Mouse (Mus musculus) liver, embryonic 16.5 days (tissue): Measurements from ENCODE around the gene Glyr1. TPM values are rescaled to one million over a fixed set of nuclear protein-coding genes. Genes with fewer than 3 reads are reported as not detected.

Source experiments
- ATAC-seq: fragments of 200-750 bp; cut with Nextera tagmentation; 2 replicates; pipeline ENCODE4 v1.8.0; 2017; ENCODE audit warnings: low read depth, mild to moderate bottlenecking, moderate number of reproducible peaks, moderate library complexity
- H3K27ac ChIP-seq: fragments of 300-500 bp; sonication (generic); 2 replicates; pipeline ENCODE4 v1.5.1; 2014; ENCODE audit warnings: mild to moderate bottlenecking, low read length
- H3K27me3 ChIP-seq: fragments of 300-500 bp; sonication (generic); 2 replicates; pipeline ENCODE4 v1.6.1; 2014; ENCODE audit warnings: low read depth, low read length, mixed read lengths; ENCODE audit not compliant: control insufficient read depth, insufficient read depth
- H3K36me3 ChIP-seq: fragments of 300-500 bp; sonication (generic); 2 replicates; pipeline ENCODE4 v1.6.1; 2014; ENCODE audit warnings: mild to moderate bottlenecking; ENCODE audit not compliant: control insufficient read depth, insufficient read depth
- H3K4me1 ChIP-seq: fragments of 300-500 bp; sonication (generic); 2 replicates; pipeline ENCODE4 v1.6.1; 2014; ENCODE audit warnings: low read depth, low read length, mixed read lengths; ENCODE audit not compliant: control insufficient read depth
- H3K4me2 ChIP-seq: fragments of 300-500 bp; sonication (generic); 2 replicates; pipeline ENCODE4 v1.6.1; 2014; ENCODE audit warnings: low read depth, low read length, mixed read lengths
- H3K4me3 ChIP-seq: fragments of 300-500 bp; sonication (generic); 2 replicates; pipeline ENCODE4 v1.5.1; 2014; ENCODE audit warnings: low read depth, mild to moderate bottlenecking, low read length
- H3K9ac ChIP-seq: fragments of 300-500 bp; sonication (generic); 2 replicates; pipeline ENCODE4 v1.6.1; 2014; ENCODE audit warnings: low read depth, low read length
- H3K9me3 ChIP-seq: fragments of 300-500 bp; sonication (generic); replicated peaks from 2 replicates; pipeline ENCODE4 v1.6.1; 2016; ENCODE audit warnings: low read length; ENCODE audit not compliant: control insufficient read depth
- WGBS: fragments of 180-500 bp; shearing (Covaris S2); extraction: QIAGEN DNeasy Blood & Tissue Kit; methylation state at CpG from one replicate; pipeline ENCODE4 v1.1.7; 2014; ENCODE audit not compliant: insufficient replicate concordance; 5-methylcytosine and 5-hydroxymethylcytosine counted together
- polyA plus RNA-seq: library from polyadenylated mRNA; unstranded; fragments of >200 nt; fragmentation: Nextera tagmentation; extraction: Ambion mirVana; gene quantifications from 2 replicates; pipeline ENCODE4 v1.2.1, GENCODE M21; 2015

Gene Glyr1
- 41.9 and 45.1 TPM in 2 replicates for polyA plus RNA-seq

DNA sequence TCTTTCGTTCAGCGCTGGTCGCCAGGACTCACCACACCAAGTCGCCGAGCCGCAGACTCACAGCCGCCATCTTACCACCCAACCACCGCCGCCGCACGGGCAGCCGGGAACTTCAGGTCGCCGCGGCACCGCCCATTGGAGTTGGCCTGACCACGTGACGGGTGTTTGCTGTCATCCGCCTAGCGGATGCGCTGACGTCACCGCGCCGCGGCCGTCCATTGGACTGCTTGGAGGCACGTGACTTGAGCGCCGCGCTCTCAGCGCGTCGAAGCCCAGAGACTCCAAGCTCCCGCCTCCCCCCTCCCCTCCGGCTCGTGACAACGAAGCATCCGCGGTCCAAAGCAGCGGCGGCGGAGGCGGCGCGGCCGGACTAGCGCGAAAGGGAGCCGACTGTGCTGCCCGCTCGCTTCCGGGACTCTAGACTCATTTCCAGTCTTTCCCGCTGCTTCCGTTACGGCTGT, at the start of gene Glyr1, which contains the start of gene Ubn1:
Glyr1 (minus strand) TSS at position 90 of the 461 bp plus-strand sequence.
Ubn1 (plus strand) TSS at position 284 of the 461 bp plus-strand sequence.
- Histone ChIP-seq H3K4me2 (peak within 1 kb of the TSS; percentile 90), H3K4me1 (peaks cover 18% of the 10 kb centered on the region), H3K4me3 (peak within 1 kb of the TSS; percentile 98), H3K27ac (peak within 1 kb of the TSS; percentile 99), H3K27me3 (no peaks in the 10 kb centered on the region), H3K36me3 (peaks cover 25% of the 10 kb centered on the region), H3K9me3 (no peaks in the 10 kb centered on the region), H3K9ac (peak within 1 kb of the TSS; percentile 98)
- under 1% methylated on average over 56 of the region's 56 CpGs for WGBS
- ATAC-seq, result peak; percentile 97

DNA sequence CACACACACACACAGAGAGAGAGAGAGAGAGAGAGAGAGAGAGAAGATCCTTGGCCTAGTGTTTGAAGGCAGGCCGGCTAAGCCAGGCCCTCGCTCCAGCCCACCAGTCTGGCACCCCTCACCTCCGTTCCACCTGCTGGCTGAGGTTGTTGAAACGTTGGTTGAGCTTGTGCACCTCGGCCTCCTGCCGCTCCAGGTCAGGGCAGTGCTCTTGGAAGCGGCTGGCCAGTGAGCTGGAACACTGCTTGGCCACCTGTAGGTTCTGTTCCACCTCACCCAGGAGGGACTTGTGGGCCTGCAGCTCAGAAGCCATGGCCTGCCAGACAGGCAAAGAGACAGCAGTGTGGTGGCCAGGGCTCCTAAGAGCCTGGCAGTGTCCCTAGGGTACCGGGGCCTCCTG, 46.8 kb upstream of the Glyr1 start:
- Histone ChIP-seq H3K27me3 (no peaks in the 10 kb centered on the region), H3K4me2 (no peak overlapping the region), H3K9ac (no peak overlapping the region), H3K27ac (no peak overlapping the region), H3K4me1 (no peaks in the 10 kb centered on the region), H3K4me3 (no peak overlapping the region), H3K9me3 (no peaks in the 10 kb centered on the region), H3K36me3 (no peaks in the 10 kb centered on the region)
- no peak for ATAC-seq
- 75% methylated on average over 8 of the region's 8 CpGs for WGBS

DNA sequence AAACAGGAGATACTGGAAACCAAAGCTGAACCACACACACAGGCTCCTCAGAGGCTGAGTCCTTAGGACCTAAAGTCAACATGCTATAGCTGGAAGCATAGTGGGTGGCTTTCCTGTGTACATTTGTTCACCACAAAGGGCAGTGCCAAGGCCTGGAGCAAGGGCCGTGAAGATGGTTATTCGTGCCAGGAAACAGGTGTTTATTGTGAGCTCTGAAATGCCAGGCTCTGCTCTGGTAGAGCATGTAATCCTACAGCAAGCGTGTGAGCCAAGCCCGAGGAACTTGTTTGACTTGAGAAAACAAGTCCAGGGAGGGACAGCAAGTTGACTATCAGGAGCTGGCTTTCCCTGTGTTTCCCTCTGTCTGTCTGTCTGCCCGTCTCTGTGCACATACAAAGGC, 43.6 kb upstream of the Glyr1 start:
- 62% methylated on average over 5 of the region's 5 CpGs for WGBS
- no peaks in the 10 kb centered on the region for H3K9me3 ChIP-seq
- H3K9ac ChIP-seq, result no peak overlapping the region
- H3K4me2 ChIP-seq, result no peak overlapping the region
- no peak for ATAC-seq
- H3K27me3 ChIP-seq, result no peaks in the 10 kb centered on the region
- no peaks in the 10 kb centered on the region for H3K36me3 ChIP-seq
- H3K4me1 ChIP-seq, result no peaks in the 10 kb centered on the region
- H3K4me3 ChIP-seq, result no peak overlapping the region
- no peak overlapping the region for H3K27ac ChIP-seq

DNA sequence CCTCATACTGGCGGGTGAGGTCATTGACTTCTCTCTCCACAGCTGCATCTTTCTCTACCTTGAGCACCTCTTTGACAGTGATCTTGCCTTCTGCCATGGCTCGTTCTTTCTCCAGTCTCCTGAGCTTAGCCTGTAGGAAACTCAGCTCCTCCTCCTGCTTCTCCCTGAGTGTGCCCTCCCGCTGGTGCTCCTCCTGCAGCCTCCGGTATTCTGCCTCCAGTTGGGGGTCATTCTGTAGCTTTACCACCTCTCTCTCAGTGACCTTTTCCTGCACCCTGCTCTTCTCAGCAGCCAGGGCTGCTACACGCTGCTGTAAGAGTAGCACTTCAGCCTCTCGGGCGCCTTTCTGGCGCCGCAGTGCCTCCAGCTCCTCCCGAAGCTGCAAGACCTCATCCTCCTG, 39.4 kb upstream of the Glyr1 start:
- no peak overlapping the region for H3K4me3 ChIP-seq
- no peak overlapping the region for H3K27ac ChIP-seq
- no peaks in the 10 kb centered on the region for H3K4me1 ChIP-seq
- ATAC-seq, result no peak
- WGBS, result 63% methylated on average over 10 of the region's 10 CpGs
- no peak overlapping the region for H3K9ac ChIP-seq
- no peak overlapping the region for H3K4me2 ChIP-seq
- H3K27me3 ChIP-seq, result no peaks in the 10 kb centered on the region
- H3K36me3 ChIP-seq, result peaks cover 10% of the 10 kb centered on the region
- H3K9me3 ChIP-seq, result no peaks in the 10 kb centered on the region

DNA sequence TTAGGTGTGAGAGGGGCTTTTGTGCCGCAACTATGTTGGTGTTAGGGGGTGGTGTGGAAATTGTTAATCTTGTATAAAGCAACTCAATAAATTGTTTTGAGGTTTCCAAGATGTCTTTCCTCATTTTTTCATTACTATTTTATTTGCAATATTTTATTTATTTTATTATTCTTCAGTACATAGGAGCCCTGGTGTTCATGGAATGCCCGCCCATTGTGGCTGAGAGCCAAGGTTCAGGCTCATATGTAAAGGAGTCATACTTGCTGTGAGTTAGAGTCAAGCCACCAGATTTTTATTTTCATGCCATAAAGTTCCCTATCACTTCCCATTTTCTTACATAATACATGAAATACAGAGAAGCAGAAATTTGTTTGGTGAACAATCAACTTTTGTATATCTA, 36.5 kb upstream of the Glyr1 start:
- H3K27ac ChIP-seq, result no peak overlapping the region
- H3K27me3 ChIP-seq, result no peaks in the 10 kb centered on the region
- 88% methylated on average over 2 of the region's 2 CpGs for WGBS
- H3K9ac ChIP-seq, result no peak overlapping the region
- H3K4me3 ChIP-seq, result no peak overlapping the region
- peaks cover 28% of the 10 kb centered on the region for H3K36me3 ChIP-seq
- H3K4me2 ChIP-seq, result no peak overlapping the region
- no peaks in the 10 kb centered on the region for H3K9me3 ChIP-seq
- no peaks in the 10 kb centered on the region for H3K4me1 ChIP-seq
- no peak for ATAC-seq

- Histone ChIP-seq H3K4me2 (no peak overlapping the region), H3K27me3 (no peaks in the 10 kb centered on the region), H3K4me1 (no peaks in the 10 kb centered on the region), H3K9ac (no peak overlapping the region), H3K27ac (no peak overlapping the region), H3K36me3 (peaks cover 29% of the 10 kb centered on the region), H3K4me3 (no peak overlapping the region), H3K9me3 (no peaks in the 10 kb centered on the region)
- 83% methylated on average over 4 of the region's 4 CpGs for WGBS
- ATAC-seq, result no peak
These were observed 35.5 kb upstream of the Glyr1 start for GRCm38 (mm10) chr16:5085196-5085595.

DNA sequence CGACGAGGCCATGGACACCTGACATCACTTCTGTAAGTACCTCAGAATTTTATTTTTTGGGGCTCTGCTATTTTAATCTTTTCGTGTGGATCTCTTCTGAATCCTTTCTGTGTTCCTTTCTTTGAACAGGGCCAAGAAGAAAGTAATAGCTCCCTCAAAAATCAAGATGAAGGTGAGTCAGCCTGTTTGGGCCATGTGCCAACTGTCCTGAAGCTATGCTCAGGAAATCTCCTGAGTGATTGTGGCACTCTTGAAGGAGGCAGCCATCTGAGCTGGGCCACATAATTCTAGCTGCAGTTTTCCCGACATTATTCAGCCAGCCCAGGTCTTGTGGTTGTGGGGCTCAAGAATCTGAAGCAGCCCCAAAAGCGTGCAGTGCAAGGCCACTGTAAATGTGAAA, 24.7 kb upstream of the Glyr1 start:
- H3K4me2 ChIP-seq, result no peak overlapping the region
- ATAC-seq, result no peak
- H3K36me3 ChIP-seq, result peaks cover 78% of the 10 kb centered on the region
- H3K27ac ChIP-seq, result no peak overlapping the region
- H3K9me3 ChIP-seq, result no peaks in the 10 kb centered on the region
- no peaks in the 10 kb centered on the region for H3K27me3 ChIP-seq
- H3K4me3 ChIP-seq, result no peak overlapping the region
- no peaks in the 10 kb centered on the region for H3K4me1 ChIP-seq
- WGBS, result 79% methylated on average over 5 of the region's 5 CpGs
- H3K9ac ChIP-seq, result no peak overlapping the region

- H3K9me3 ChIP-seq, result no peaks in the 10 kb centered on the region
- H3K27ac ChIP-seq, result no peak overlapping the region
- no peak for ATAC-seq
- peaks cover 64% of the 10 kb centered on the region for H3K36me3 ChIP-seq
- no peaks in the 10 kb centered on the region for H3K4me1 ChIP-seq
- no peaks in the 10 kb centered on the region for H3K27me3 ChIP-seq
- no peak overlapping the region for H3K4me3 ChIP-seq
- H3K9ac ChIP-seq, result no peak overlapping the region
- 81% methylated on average over 7 of the region's 7 CpGs for WGBS
- no peak overlapping the region for H3K4me2 ChIP-seq
These were observed 22.3 kb upstream of the Glyr1 start for GRCm38 (mm10) chr16:5071974-5072373.

- H3K27ac ChIP-seq, result no peak overlapping the region
- H3K27me3 ChIP-seq, result no peaks in the 10 kb centered on the region
- no peak overlapping the region for H3K4me2 ChIP-seq
- WGBS, result 84% methylated on average over 3 of the region's 3 CpGs
- no peak overlapping the region for H3K4me3 ChIP-seq
- no peaks in the 10 kb centered on the region for H3K9me3 ChIP-seq
- ATAC-seq, result no peak
- H3K4me1 ChIP-seq, result no peaks in the 10 kb centered on the region
- H3K36me3 ChIP-seq, result peaks cover 58% of the 10 kb centered on the region
- no peak overlapping the region for H3K9ac ChIP-seq
These were observed 20.7 kb upstream of the Glyr1 start for GRCm38 (mm10) chr16:5070321-5070720.
